Mouse (Mus musculus) midbrain, embryonic 12.5 days (tissue): ENCODE results near the gene Med28. TPM values are rescaled to one million over a fixed set of nuclear protein-coding genes. Genes with fewer than 3 reads are reported as not detected.

Experiments
- ATAC-seq: fragments of 200-750 bp; cut with Nextera tagmentation; 2 replicates; pipeline ENCODE4 v1.8.0; 2017; ENCODE audit warnings: low read depth, moderate TSS enrichment, moderate library complexity; ENCODE audit not compliant: low FRiP score
- H3K27ac ChIP-seq: fragments of 300-500 bp; sonication (generic); replicated peaks from 2 replicates; pipeline ENCODE4 v1.5.1; 2016; ENCODE audit warnings: mild to moderate bottlenecking
- H3K27me3 ChIP-seq: fragments of 300-500 bp; sonication (generic); 2 replicates; pipeline ENCODE4 v1.6.1; 2016; ENCODE audit warnings: mild to moderate bottlenecking
- H3K36me3 ChIP-seq: fragments of 300-500 bp; sonication (generic); 2 replicates; pipeline ENCODE4 v1.6.1; 2016
- H3K4me1 ChIP-seq: fragments of 300-500 bp; sonication (generic); 2 replicates; pipeline ENCODE4 v1.6.1; 2016
- H3K4me2 ChIP-seq: fragments of 300-500 bp; sonication (generic); replicated peaks from 2 replicates; pipeline ENCODE4 v1.6.1; 2016; ENCODE audit warnings: mild to moderate bottlenecking, moderate library complexity
- H3K4me3 ChIP-seq: fragments of 300-500 bp; sonication (generic); 2 replicates; pipeline ENCODE4 v1.5.1; 2016; ENCODE audit warnings: mild to moderate bottlenecking
- H3K9ac ChIP-seq: fragments of 300-500 bp; sonication (generic); replicated peaks from 2 replicates; pipeline ENCODE4 v1.6.1; 2016; ENCODE audit warnings: mild to moderate bottlenecking, moderate library complexity
- H3K9me3 ChIP-seq: fragments of 300-500 bp; sonication (generic); 2 replicates; pipeline ENCODE4 v1.6.1; 2016; ENCODE audit warnings: mild to moderate bottlenecking
- WGBS: fragments of 180-500 bp; shearing (Covaris S2); methylation state at CpG from one replicate; pipeline ENCODE4 v1.1.7; 2016; 5-methylcytosine and 5-hydroxymethylcytosine counted together
- polyA plus RNA-seq: library from polyadenylated mRNA; unstranded; fragments of >200 nt; fragmentation: Nextera tagmentation; extraction: Ambion mirVana; gene quantifications from 2 replicates; pipeline ENCODE4 v1.2.1, GENCODE M21; 2016

Med28 gene
- polyA plus RNA-seq, 1 experiment from 2014 or later: 287 TPM

DNA sequence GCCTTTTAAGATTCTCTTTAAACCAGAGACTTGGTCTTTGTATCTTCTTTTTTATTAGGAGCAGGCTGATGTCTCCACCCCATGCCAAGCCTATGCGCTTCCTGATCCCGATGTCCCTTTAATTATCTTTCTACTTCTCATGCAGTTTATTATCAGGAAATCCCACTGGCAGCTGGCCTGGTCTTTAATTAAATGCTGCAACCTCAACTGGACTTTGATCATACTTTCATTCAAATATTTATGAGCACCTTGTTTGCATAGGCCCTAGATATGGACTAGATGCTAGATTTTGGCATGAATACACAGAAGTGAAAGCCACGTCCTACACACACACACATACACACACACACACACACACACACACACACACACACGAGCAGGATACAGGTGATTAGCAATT is 28.3 kb upstream of the Med28 start:
- no peak overlapping the region for H3K27ac ChIP-seq
- H3K27me3 ChIP-seq: no peaks in the 10 kb centered on the region
- H3K9ac ChIP-seq: no peak overlapping the region
- H3K36me3 ChIP-seq: peaks cover 7% of the 10 kb centered on the region; the same call in 1 of the 2 replicates
- no peak overlapping the region for H3K4me2 ChIP-seq
- 47% methylated on average over 4 of the region's 4 CpGs for WGBS
- H3K9me3 ChIP-seq: no peaks in the 10 kb centered on the region
- peaks cover 18% of the 10 kb centered on the region for H3K4me1 ChIP-seq
- ATAC-seq: no peak
- H3K4me3 ChIP-seq: no peak overlapping the region

DNA sequence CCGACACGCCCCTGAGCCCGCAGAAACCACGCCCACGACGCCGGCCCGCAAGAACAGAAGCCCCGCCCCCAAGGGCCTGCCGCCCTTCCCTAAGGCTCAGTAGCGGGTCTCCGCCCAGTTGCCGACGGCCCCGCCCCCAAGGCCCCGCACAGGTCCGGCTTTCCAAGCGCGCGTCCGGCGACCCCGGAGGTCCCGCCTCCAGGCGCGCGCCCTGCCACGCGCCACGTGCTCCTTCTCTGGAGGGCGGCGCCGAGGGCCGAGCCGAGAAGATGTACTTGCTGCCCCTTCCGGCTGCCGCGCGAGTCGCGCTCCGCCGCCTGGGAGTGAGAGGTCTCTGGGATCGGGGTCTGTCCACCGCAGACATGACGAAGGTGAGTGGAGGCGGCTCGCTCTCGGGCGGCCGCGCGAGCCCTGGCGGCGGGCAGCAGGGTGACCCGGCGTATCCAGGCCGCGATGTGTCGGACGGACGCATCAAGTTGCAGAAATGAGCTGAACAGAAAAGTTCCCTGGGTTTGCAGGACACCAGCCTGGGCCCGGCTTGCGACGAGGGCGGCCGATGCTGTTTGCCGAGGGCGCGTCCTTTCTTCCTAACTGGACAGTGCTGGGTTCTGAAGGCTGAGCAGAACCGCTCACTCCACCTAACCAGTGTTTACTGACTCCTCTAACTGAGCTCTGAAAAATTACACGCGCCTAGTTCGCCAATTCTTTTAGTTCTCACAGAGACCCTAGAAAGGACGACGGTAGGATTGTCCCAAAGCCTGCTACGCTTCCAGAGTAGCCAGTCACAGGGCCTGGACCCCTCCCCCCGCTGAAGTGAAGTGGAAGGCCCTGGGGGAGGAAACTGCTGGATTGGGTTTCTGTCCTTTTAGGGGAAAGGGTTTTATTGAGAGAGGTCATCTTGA is 26.6 kb upstream of the Med28 start, which contains the start of gene Lap3:
Lap3 (plus strand) TSS at position 184 of the 902 bp plus-strand sequence.
- Histone ChIP-seq H3K9ac (peak within 1 kb of the TSS; percentile 62), H3K9me3 (no peaks in the 10 kb centered on the region), H3K27ac (peak within 1 kb of the TSS; percentile 39; the same call in 1 of the 2 replicates), H3K4me1 (peaks cover 18% of the 10 kb centered on the region), H3K4me2 (peak within 1 kb of the TSS; percentile 72), H3K4me3 (peak within 1 kb of the TSS; percentile 67), H3K36me3 (peaks cover 23% of the 10 kb centered on the region), H3K27me3 (no peaks in the 10 kb centered on the region)
- WGBS: under 1% methylated on average over 77 of the region's 78 CpGs
- ATAC-seq: peak; percentile 97

DNA sequence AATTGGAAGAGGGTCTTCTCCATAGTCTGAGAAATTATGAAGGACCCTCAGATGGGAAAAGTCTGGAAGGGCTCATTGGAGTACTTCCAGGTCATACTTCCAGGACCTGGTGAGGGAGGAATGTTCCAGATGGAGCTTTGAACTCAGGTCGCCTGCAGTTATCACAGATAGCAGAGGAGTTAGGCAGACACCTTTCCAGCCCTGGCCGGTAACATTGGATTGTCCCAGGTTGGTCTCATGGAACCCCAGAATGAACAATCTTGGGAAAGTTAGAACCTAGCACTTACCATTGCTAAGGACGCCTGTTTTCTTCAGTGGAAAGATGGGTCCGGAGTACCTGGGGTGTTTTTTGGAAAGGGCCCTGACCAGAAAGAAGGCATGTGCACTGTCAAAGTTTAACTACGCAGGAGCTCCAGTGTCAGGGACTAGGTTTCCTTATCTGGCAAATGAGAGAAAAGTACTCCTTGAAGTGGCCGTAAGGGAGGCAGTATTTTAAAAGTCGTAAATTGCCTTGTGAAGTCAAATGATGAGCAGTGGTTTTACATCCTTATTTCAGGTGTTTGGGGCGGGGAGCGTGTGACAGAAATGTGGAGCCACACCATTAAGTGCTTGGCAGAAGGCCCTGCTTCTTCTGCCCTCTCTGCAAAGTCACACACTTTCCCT is 25.8 kb upstream of the Med28 start:
- H3K4me2 ChIP-seq: peak overlapping the region; percentile 72
- H3K27me3 ChIP-seq: no peaks in the 10 kb centered on the region
- peak overlapping the region; percentile 67 for H3K4me3 ChIP-seq
- 72% methylated on average over 9 of the region's 9 CpGs for WGBS
- peaks cover 18% of the 10 kb centered on the region for H3K4me1 ChIP-seq
- peaks cover 29% of the 10 kb centered on the region for H3K36me3 ChIP-seq
- peak overlapping the region; percentile 62 for H3K9ac ChIP-seq
- no peaks in the 10 kb centered on the region for H3K9me3 ChIP-seq
- no peak for ATAC-seq
- H3K27ac ChIP-seq: no peak overlapping the region

DNA sequence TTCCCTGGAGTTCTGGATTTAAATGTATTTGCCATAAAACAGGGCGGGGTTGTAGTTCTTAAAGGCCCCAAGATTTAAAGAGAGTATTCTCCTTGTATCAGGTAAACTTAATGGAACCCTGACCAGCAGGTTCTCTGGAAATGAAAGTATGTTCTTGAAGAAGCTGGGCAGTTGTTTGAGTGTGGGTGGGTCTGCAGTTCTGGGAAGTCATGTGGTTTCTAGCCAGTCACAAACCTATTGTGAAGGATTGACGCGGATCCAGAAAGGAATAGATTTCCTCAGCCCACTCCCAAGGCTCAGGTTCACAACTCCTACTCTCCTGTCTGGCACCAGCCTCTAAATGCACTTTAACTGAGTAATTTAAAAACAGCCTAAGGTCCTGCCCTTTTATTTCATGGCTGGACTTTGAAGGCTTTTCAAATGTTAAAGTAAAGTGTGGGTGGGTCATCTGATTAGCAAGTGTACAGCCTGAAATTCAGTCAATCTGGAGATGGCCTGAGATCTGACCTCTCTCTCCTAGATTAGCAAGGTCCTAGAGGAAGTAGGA is 24.5 kb upstream of the Med28 start:
- Histone ChIP-seq H3K36me3 (peaks cover 38% of the 10 kb centered on the region), H3K4me2 (no peak overlapping the region), H3K4me1 (peaks cover 18% of the 10 kb centered on the region), H3K27me3 (no peaks in the 10 kb centered on the region), H3K27ac (no peak overlapping the region), H3K4me3 (no peak overlapping the region), H3K9ac (no peak overlapping the region), H3K9me3 (no peaks in the 10 kb centered on the region)
- 91% methylated on average over 3 of the region's 3 CpGs for WGBS
- no peak for ATAC-seq

DNA sequence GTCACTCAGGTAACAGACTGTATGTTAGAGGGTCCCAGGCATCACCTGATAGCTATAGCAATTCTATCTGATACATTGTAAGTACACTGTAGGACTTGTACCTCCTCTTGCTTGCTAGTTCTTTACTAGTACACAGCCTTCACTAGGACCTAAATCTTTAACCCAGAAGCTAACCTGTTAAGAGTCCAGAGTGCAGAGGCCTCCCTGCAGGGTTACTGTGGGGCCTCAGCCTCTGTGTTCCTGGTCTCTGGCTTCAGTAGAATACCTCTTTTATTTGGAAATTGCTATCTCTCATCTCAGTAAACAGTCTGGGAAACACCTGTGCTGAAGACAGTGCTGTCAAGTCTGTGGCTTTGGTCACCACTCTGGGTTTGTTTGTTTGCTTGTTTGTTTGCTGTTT is 24.0 kb upstream of the Med28 start:
- H3K4me1 ChIP-seq: peaks cover 18% of the 10 kb centered on the region
- ATAC-seq: no peak
- no peak overlapping the region for H3K4me2 ChIP-seq
- no peak overlapping the region for H3K9ac ChIP-seq
- no peaks in the 10 kb centered on the region for H3K27me3 ChIP-seq
- H3K36me3 ChIP-seq: peaks cover 42% of the 10 kb centered on the region
- H3K27ac ChIP-seq: no peak overlapping the region
- H3K4me3 ChIP-seq: no peak overlapping the region
- H3K9me3 ChIP-seq: no peaks in the 10 kb centered on the region

DNA sequence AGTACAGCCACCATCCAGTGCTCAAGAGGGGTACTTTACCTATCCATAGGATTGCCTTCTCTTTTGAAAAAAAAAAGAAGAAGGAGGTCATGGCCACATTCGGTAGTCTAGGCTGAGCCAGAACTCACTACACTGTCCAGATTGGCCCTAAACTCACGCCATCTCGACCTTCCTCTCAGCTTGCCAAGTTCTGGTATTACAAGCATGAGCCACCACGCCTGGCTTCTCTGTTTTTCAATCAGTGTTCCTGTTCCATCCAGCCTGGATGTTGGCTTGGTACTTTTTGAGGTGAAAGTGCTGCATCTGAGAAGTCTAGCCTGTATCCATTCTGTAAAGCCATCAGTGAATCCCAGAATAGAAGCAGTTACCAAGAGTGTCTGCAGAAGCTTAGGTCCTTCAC is 23.6 kb upstream of the Med28 start:
- Histone ChIP-seq H3K9ac (no peak overlapping the region), H3K4me2 (no peak overlapping the region), H3K27ac (no peak overlapping the region), H3K4me1 (peaks cover 15% of the 10 kb centered on the region), H3K36me3 (peaks cover 45% of the 10 kb centered on the region), H3K27me3 (no peaks in the 10 kb centered on the region), H3K4me3 (no peak overlapping the region), H3K9me3 (no peaks in the 10 kb centered on the region)
- no peak for ATAC-seq
- WGBS: 93% methylated on average over 4 of the region's 4 CpGs

DNA sequence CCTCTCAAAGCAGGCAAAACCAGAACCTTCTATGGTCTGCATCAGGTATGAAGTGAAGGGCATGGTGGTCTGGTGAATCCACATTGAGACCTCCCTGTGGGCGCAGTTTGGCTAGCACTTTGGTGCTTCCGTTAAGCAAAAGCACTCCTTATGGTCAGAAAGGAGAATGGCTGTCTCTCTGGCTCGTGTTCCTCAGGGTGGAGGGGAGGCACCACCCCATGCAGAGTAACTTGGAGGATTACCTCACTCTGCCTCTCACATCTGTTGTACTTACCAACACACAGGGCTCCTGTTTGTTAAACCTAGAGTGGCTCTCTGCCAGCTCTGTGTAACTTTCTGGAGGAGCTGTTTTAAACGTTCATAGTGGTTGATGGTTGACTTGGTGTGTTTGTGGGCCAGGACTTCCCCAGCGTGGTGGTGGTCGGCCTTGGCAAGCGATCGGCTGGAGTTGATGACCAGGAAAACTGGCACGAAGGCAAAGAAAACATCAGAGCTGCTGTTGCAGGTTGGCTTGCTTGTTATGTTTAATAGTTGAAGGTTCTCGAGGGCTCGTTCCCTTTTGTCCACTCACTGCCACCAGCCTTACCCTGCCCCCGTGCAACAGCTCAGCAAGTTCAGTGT is 23.0 kb upstream of the Med28 start:
- Histone ChIP-seq H3K27ac (no peak overlapping the region), H3K4me1 (peaks cover 14% of the 10 kb centered on the region), H3K36me3 (peaks cover 50% of the 10 kb centered on the region), H3K4me3 (no peak overlapping the region), H3K9me3 (no peaks in the 10 kb centered on the region), H3K9ac (no peak overlapping the region), H3K4me2 (no peak overlapping the region), H3K27me3 (no peaks in the 10 kb centered on the region)
- 91% methylated on average over 12 of the region's 12 CpGs for WGBS
- ATAC-seq: no peak

DNA sequence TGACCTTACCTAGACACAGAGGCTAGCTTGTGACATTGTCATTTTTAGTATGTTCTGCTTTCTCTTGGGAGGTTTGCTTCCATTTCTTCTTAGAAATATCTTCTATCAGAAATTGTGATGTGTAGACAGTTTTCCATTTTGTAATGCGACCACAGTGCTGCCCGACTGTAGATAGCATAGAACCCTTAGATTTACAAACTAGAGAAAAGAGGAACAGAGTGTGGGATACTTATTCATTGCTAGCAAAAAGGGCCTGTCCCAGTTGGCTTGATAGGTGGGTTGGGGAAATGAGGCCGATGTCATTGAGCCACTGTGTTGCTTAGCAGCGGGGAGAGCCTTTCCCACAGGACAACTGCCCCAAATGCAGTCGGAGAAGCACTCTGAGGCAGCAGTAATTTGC is 22.5 kb upstream of the Med28 start:
- no peak for ATAC-seq
- H3K36me3 ChIP-seq: peaks cover 55% of the 10 kb centered on the region
- no peaks in the 10 kb centered on the region for H3K27me3 ChIP-seq
- no peak overlapping the region for H3K4me2 ChIP-seq
- no peak overlapping the region for H3K9ac ChIP-seq
- H3K4me3 ChIP-seq: no peak overlapping the region
- peaks cover 14% of the 10 kb centered on the region for H3K4me1 ChIP-seq
- no peaks in the 10 kb centered on the region for H3K9me3 ChIP-seq
- no peak overlapping the region for H3K27ac ChIP-seq
- WGBS: 91% methylated on average over 5 of the region's 5 CpGs

DNA sequence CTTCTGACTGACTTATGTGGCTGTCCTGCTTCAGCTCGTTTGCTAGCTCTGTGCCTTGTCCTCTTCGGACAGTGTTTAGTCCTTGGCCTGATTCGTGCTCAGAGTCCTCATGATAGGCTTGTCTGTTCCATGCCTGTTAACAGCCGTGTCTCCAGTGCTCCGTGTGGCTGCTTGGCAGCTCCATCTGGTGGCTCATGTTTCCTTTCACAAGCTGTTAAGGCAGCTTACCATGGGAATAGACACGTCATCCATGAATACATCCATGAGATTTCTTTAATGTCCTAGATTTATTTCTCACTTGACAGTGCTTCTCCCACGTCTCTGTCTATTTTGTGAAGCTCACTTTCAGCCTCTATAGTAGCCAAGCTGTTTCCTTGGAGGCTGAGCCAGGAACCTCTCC is 10.0 kb upstream of the Med28 start:
- Histone ChIP-seq H3K9me3 (no peaks in the 10 kb centered on the region), H3K4me3 (no peak overlapping the region), H3K4me1 (no peaks in the 10 kb centered on the region), H3K4me2 (no peak overlapping the region), H3K27ac (no peak overlapping the region), H3K36me3 (peaks cover 58% of the 10 kb centered on the region), H3K9ac (no peak overlapping the region), H3K27me3 (no peaks in the 10 kb centered on the region)
- WGBS: 85% methylated on average over 7 of the region's 7 CpGs
- ATAC-seq: no peak

DNA sequence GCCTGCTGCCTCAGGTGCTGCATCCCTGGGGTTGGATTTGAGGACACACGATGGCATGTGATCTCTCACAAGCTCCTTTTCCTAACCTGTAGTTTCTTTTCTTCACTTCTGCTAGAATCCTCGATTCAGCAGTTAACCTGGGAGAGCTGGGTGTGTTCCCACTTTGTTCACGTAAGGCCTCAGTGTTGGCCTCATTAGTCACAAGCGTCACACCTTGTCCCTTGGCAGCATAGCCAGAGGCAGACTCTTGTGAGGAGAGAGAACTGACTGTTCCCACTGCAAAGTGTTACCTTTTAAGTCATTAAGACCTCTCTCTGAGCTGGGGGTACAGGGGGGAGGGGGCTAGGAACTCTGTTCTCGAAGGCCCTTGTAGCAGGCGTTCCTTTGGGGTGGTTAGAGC is 7.1 kb upstream of the Med28 start:
- H3K4me1 ChIP-seq: no peaks in the 10 kb centered on the region
- H3K36me3 ChIP-seq: peaks cover 32% of the 10 kb centered on the region
- no peak overlapping the region for H3K4me2 ChIP-seq
- no peak for ATAC-seq
- H3K9me3 ChIP-seq: no peaks in the 10 kb centered on the region
- 87% methylated on average over 6 of the region's 6 CpGs for WGBS
- H3K27me3 ChIP-seq: no peaks in the 10 kb centered on the region
- H3K27ac ChIP-seq: no peak overlapping the region
- H3K4me3 ChIP-seq: no peak overlapping the region
- H3K9ac ChIP-seq: no peak overlapping the region

DNA sequence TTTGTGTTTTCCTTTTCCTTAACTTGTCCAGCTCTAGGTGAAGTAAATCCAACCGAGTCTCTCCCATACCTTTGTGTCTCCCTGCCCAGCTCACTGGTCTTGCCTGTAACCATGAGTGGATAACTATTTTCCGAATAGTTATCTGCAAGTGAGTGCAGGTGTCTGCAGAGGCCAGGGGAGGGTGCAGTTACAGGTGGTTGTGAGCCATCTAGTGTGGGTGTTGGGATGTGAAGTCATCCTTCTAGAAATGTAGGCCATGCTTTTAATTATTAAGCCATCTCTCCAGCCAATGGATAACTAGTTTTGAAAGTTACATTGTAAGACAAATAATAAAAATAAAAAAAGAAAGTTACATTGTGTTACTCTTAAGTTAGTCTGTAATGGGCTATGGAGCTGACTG is 6.5 kb upstream of the Med28 start:
- Histone ChIP-seq H3K9ac (no peak overlapping the region), H3K9me3 (no peaks in the 10 kb centered on the region), H3K36me3 (peaks cover 30% of the 10 kb centered on the region), H3K27me3 (no peaks in the 10 kb centered on the region), H3K4me3 (no peak overlapping the region), H3K27ac (no peak overlapping the region), H3K4me2 (no peak overlapping the region), H3K4me1 (no peaks in the 10 kb centered on the region)
- 91% methylated on average over 2 of the region's 2 CpGs for WGBS
- ATAC-seq: no peak

DNA sequence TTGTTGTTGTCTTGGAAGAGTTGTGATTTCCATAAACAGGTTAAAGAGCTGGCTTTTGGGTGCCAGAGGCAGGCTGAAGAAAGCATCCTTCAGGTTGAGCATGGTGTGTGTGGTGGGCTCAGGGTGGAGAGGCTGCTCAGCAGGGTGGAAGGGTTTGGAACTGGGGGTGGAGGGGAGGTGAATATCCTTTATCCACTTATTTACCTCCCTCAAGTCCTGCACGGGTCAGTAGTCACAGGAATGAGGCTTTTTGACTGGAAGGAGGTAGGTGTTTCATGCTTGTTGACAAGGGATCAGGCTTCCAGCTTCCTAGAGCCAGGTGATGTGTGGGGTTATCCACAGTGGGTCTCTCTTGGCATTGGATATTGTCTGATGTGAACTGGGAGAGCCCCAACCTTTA is 5.4 kb upstream of the Med28 start:
- peaks cover 25% of the 10 kb centered on the region for H3K36me3 ChIP-seq
- H3K4me3 ChIP-seq: no peak overlapping the region
- WGBS: 88% methylated on average over 1 of the region's 1 CpGs
- no peaks in the 10 kb centered on the region for H3K27me3 ChIP-seq
- no peak overlapping the region for H3K4me2 ChIP-seq
- H3K4me1 ChIP-seq: no peaks in the 10 kb centered on the region
- H3K9me3 ChIP-seq: no peaks in the 10 kb centered on the region
- H3K27ac ChIP-seq: no peak overlapping the region
- no peak overlapping the region for H3K9ac ChIP-seq
- no peak for ATAC-seq
